Mouse (Mus musculus) heart, embryonic 12.5 days (tissue): ENCODE data around the gene Sgtb. TPM values are rescaled to one million over a fixed set of nuclear protein-coding genes. Genes with fewer than 3 reads are reported as not detected.

ENCODE experiments used
- ATAC-seq: fragments of 200-750 bp; cut with Nextera tagmentation; 2 replicates; pipeline ENCODE4 v1.8.0; 2017; ENCODE audit warnings: moderate TSS enrichment, moderate library complexity; ENCODE audit not compliant: insufficient number of reproducible peaks, low FRiP score
- H3K27ac ChIP-seq: fragments of 300-500 bp; sonication (generic); 2 replicates; pipeline ENCODE4 v1.5.1; 2016; ENCODE audit warnings: mild to moderate bottlenecking, moderate library complexity; ENCODE audit not compliant: poor library complexity, severe bottlenecking
- H3K27me3 ChIP-seq: fragments of 300-500 bp; sonication (generic); replicated peaks from 2 replicates; pipeline ENCODE4 v1.6.1; 2016; ENCODE audit warnings: mild to moderate bottlenecking, moderate library complexity
- H3K36me3 ChIP-seq: fragments of 300-500 bp; sonication (generic); 2 replicates; pipeline ENCODE4 v1.6.1; 2016; ENCODE audit warnings: mild to moderate bottlenecking, moderate library complexity
- H3K4me1 ChIP-seq: fragments of 300-500 bp; sonication (generic); replicated peaks from 2 replicates; pipeline ENCODE4 v1.6.1; 2016; ENCODE audit warnings: mild to moderate bottlenecking
- H3K4me2 ChIP-seq: fragments of 300-500 bp; sonication (generic); 2 replicates; pipeline ENCODE4 v1.6.1; 2016; ENCODE audit warnings: mild to moderate bottlenecking, moderate library complexity
- H3K4me3 ChIP-seq: fragments of 300-500 bp; sonication (generic); 2 replicates; pipeline ENCODE4 v1.5.1; 2016; ENCODE audit warnings: mild to moderate bottlenecking
- H3K9ac ChIP-seq: fragments of 300-500 bp; sonication (generic); 2 replicates; pipeline ENCODE4 v1.6.1; 2016; ENCODE audit warnings: mild to moderate bottlenecking, moderate library complexity
- H3K9me3 ChIP-seq: fragments of 300-500 bp; sonication (generic); replicated peaks from 2 replicates; pipeline ENCODE4 v1.6.1; 2016; ENCODE audit warnings: mild to moderate bottlenecking, moderate library complexity
- WGBS: fragments of 180-500 bp; shearing (Covaris S2); methylation state at CpG from one replicate; pipeline ENCODE4 v1.1.7; 2016; 5-methylcytosine and 5-hydroxymethylcytosine counted together
- polyA plus RNA-seq: library from polyadenylated mRNA; unstranded; fragments of >200 nt; fragmentation: Nextera tagmentation; extraction: Ambion mirVana; gene quantifications from 2 replicates; pipeline ENCODE4 v1.2.1, GENCODE M21; 2016

The Sgtb gene
- polyA plus RNA-seq = 2.5 and 3.5 TPM in 2 replicates

DNA sequence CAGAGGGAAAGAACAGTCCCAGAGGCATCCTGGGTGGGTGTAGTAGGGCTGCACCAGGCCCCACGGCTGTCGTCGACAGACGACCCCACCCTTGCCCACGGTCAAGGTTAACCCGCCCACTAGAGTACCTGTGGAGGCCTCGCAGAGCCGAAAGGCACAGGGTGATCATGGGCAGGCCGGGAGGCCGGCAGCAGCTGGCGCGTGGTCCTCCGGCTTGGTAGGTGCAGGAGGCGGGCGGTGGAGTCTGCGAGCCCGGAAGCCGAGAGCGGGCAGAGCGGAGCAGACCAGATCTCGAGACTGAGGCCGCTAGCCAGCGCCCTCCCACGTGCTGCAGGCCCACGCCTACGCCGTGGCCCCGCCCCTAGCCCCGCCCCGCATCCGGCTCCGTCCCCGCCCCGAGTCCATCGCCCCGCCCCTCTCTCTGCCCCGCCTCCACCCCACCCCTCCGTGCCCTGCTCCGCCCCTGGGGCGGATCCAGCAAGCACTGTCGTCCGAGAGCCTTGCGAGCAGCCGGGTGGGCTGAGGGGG is at the start of gene Sgtb, which contains the start of gene Nln:
Gene Sgtb, plus strand, starts transcription at position 454 of the 528 bp plus-strand sequence.
Gene Nln, minus strand, starts transcription at position 327 of the 528 bp plus-strand sequence.
- Histone ChIP-seq H3K4me2 (peak within 1 kb of the TSS; percentile 97), H3K4me1 (peaks cover 9% of the 10 kb centered on the region), H3K27ac (peak within 1 kb of the TSS; percentile 50), H3K36me3 (peaks cover 5% of the 10 kb centered on the region), H3K9me3 (peaks cover 7% of the 10 kb centered on the region; the same call in 1 of the 2 replicates), H3K9ac (peak within 1 kb of the TSS; percentile 84), H3K27me3 (no peaks in the 10 kb centered on the region), H3K4me3 (peak within 1 kb of the TSS; percentile 93)
- under 1% methylated on average over 42 of the region's 44 CpGs for WGBS
- peak; percentile 98 for ATAC-seq

DNA sequence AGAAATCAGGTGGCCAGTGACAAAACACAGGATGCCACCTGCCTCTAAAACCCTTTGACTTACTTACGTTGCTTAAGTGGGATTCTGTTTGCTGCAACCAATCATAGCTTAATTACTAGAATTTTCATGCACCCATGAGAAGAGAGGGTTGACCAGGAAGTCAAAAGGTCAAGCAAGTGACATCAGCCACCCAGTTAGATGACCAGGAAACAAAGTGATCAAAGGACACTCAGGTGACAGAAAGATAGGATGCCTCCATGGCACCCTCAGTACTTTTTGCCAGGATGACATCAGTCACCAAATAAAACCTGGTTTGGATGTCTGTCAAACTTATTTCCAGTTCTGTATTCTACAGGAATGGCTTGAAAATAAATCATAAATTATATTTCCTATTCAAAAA is 49.3 kb upstream of the Sgtb start:
- no peak overlapping the region for H3K4me2 ChIP-seq
- H3K27me3 ChIP-seq = no peaks in the 10 kb centered on the region
- H3K4me1 ChIP-seq = peaks cover 23% of the 10 kb centered on the region
- H3K9me3 ChIP-seq = no peaks in the 10 kb centered on the region
- no peak overlapping the region for H3K27ac ChIP-seq
- no peak overlapping the region for H3K9ac ChIP-seq
- H3K36me3 ChIP-seq = peaks cover 22% of the 10 kb centered on the region
- H3K4me3 ChIP-seq = no peak overlapping the region
- 52% methylated on average over 1 of the region's 1 CpGs for WGBS
- ATAC-seq = no peak

DNA sequence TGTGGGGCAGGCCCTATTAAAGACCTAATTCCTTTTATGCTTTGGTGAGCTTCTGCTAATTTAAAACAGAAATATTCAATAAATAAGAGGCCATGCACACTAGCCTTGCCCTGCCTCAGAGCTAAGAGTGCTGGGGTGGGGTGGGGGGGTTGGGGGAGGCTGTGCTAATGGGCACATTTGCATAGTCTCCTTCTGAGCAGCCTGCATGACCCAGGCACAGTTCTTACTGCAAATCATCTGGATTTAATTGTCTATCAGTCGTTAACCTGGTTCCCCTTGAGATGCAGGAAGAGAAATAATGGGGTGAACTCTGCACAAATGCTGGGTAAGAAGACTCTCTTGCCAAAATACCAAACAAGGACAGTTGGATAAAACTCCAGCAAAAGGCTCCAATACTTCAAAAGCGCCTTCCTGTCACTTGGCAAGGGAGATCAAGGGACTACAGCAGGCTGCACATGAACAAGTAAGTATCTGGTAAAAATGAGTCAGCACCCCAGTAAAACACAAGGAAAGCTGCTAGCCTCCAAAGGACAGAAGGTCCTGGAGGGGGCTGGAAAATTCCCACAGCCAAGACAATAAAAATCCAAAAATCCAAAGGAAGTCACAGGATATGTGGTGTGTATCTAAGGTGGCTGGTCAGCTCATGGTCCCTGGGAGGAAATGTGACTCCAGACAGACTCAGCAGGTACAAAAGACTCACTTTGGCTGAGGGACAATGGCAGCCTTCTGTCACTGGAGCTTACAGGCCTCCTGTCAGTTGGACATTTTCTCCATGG is 47.4 kb upstream of the Sgtb start:
- H3K4me3 ChIP-seq = no peak overlapping the region
- peaks cover 17% of the 10 kb centered on the region for H3K36me3 ChIP-seq
- H3K9ac ChIP-seq = no peak overlapping the region
- peak overlapping the region; percentile 52; the same call in 1 of the 2 replicates for H3K27ac ChIP-seq
- no peaks in the 10 kb centered on the region for H3K27me3 ChIP-seq
- no peaks in the 10 kb centered on the region for H3K9me3 ChIP-seq
- H3K4me2 ChIP-seq = no peak overlapping the region
- ATAC-seq = 0 out of 2 replicates have a peak, but pooled peaks have one; percentile 15
- H3K4me1 ChIP-seq = peaks cover 23% of the 10 kb centered on the region
- 65% methylated on average over 2 of the region's 2 CpGs for WGBS

DNA sequence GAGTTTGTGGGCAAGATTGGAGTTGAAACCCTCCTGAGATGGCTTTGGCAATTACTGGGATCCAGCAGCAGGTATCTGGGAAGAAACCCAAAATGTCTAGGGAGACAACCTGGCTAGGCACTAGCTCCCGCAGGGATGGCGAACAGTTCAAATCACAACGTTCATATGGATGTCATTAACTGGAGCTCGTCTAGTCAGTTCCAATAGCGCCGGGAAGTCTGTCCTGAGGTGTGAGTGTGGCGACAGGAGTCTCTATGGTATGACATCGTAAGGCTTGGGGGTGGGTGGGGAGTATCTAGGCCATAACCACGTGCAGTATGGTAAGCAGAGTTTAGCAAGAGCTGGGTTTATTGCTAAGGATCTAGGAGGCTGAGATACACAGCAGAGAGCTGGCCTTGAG is 46.5 kb upstream of the Sgtb start:
- H3K27ac ChIP-seq = no peak overlapping the region
- no peak for ATAC-seq
- no peak overlapping the region for H3K4me2 ChIP-seq
- H3K36me3 ChIP-seq = peaks cover 14% of the 10 kb centered on the region; the same call in 1 of the 2 replicates
- H3K4me1 ChIP-seq = peaks cover 23% of the 10 kb centered on the region
- 76% methylated on average over 9 of the region's 9 CpGs for WGBS
- no peak overlapping the region for H3K9ac ChIP-seq
- H3K27me3 ChIP-seq = no peaks in the 10 kb centered on the region
- H3K4me3 ChIP-seq = no peak overlapping the region
- no peaks in the 10 kb centered on the region for H3K9me3 ChIP-seq

DNA sequence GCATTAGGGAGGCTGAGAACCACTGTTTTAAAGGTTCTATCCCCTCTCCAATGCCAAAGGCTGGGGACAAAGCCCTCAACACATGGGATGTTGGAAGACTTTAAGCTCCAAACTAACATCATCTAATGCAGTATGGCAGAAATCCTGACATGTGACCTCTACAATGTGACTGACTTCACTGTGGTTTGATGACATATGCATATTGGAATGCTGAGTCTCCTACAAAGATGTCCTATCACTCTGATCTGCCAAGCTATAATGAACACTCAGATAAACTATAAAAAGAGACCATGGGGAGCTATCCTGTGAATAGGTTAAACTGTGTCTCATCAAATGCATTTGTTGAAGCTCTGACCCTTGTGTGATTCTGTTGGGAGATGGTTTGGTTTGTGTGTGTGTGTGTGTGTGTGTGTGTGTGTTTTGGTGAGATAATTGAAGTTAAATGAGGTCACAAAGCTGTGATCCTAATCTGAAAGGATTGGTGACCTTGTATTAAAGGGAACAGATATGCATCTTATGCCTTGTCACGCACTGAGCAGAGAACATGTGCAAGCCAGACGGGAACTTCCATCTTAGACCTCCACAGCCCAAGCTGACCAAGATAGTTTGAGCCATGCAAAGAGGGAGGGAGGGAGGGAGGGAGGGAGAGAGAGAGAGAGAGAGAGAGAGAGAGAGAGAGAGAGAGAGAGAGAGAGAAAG is 43.7 kb upstream of the Sgtb start:
- Histone ChIP-seq H3K36me3 (peaks cover 26% of the 10 kb centered on the region), H3K27me3 (no peaks in the 10 kb centered on the region), H3K27ac (no peak overlapping the region), H3K4me3 (no peak overlapping the region), H3K4me2 (no peak overlapping the region), H3K4me1 (peaks cover 15% of the 10 kb centered on the region), H3K9me3 (no peaks in the 10 kb centered on the region), H3K9ac (no peak overlapping the region)
- no peak for ATAC-seq
- 66% methylated on average over 2 of the region's 2 CpGs for WGBS

DNA sequence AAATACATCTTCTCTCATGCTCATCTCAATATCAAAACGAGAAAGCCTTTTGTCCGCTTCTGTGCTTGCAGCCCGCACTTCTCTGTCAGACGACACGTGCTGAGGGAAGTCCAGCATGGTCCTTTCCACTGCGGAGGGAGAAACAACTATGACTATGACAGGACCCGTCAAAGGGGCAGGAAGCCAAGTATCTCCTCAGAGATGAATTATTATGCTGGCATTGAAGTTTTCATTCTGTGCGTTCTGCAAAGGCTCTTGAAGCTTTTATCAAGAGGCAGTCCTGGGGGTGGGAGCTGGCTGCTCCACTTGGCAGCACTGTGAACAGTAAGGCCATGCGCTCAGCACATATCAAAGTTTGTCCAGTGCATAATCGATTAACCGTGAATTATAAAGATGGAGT is 40.3 kb upstream of the Sgtb start:
- no peak for ATAC-seq
- whole genome bisulfite sequencing = 88% methylated on average over 11 of the region's 11 CpGs
- peaks cover 13% of the 10 kb centered on the region; the same call in 1 of the 2 replicates for H3K4me1 ChIP-seq
- no peak overlapping the region for H3K4me2 ChIP-seq
- H3K9ac ChIP-seq = no peak overlapping the region
- no peaks in the 10 kb centered on the region for H3K27me3 ChIP-seq
- H3K27ac ChIP-seq = no peak overlapping the region
- H3K4me3 ChIP-seq = no peak overlapping the region
- peaks cover 30% of the 10 kb centered on the region for H3K36me3 ChIP-seq
- H3K9me3 ChIP-seq = no peaks in the 10 kb centered on the region

DNA sequence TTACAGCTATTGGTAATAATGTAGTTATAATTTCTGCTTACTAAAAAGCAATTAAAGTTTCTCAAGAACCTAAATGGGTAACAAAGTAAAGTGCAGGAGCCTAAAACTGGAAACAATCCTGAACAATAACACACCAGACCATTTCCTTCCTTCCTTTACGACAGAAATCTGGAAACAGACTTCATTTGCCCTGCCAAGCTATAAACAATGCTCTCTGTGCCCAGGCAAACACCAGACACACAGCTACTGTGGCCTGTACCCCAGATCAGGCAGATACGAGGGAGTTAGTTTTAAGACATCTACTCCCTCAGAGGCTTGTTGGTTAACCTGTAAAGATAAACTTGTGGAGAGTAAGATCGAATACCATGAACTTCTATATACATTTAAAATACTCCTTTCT is 38.8 kb upstream of the Sgtb start:
- Histone ChIP-seq H3K27ac (0 out of 2 replicates have a peak overlapping the region, but pooled peaks have one; percentile 12), H3K9ac (no peak overlapping the region), H3K27me3 (no peaks in the 10 kb centered on the region), H3K9me3 (no peaks in the 10 kb centered on the region), H3K4me1 (peaks cover 15% of the 10 kb centered on the region; the same call in 1 of the 2 replicates), H3K4me2 (no peak overlapping the region), H3K36me3 (peaks cover 21% of the 10 kb centered on the region), H3K4me3 (no peak overlapping the region)
- no peak for ATAC-seq
- 57% methylated on average over 3 of the region's 3 CpGs for WGBS

DNA sequence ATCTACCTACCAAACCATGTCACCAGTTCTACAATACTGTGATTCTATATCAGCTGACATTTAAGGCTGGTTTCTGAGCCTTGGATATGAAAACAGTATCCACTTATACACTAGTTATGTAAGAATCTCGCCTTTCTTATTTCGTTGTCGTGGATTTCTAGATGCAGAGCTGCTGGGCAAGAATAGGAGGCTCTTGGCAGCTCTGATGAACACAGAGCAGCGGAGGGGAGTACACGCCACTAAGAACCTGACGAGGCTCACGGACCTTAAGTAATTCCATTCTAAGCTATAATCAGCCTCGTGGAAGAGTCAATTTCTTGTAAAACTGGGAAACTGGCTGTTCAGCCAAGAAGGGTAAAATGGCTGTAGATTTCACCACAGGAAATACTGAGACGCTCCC is 37.2 kb upstream of the Sgtb start:
- Histone ChIP-seq H3K27ac (no peak overlapping the region), H3K4me1 (peaks cover 15% of the 10 kb centered on the region; the same call in 1 of the 2 replicates), H3K9me3 (no peaks in the 10 kb centered on the region), H3K4me3 (no peak overlapping the region), H3K9ac (no peak overlapping the region), H3K36me3 (peaks cover 21% of the 10 kb centered on the region), H3K27me3 (no peaks in the 10 kb centered on the region), H3K4me2 (no peak overlapping the region)
- WGBS = 93% methylated on average over 9 of the region's 9 CpGs
- no peak for ATAC-seq

DNA sequence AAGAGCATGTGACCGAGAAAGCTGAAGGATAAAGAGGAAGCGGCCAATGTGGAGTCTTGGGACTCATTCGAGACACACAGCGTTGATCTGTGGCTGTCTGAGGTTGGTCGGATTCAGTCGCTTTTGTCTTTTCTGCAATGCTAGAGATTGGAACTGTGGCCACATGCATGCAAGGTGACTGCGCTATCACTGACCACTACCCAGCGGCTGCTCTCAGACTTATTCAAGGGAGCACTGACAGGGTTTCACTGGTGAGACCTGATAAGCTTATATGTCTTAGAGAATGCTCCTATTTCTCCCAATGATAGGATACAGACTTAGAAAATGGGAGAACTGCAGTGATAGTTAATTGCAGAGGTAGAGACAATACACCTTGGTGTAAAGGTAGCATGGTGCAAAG is 35.3 kb upstream of the Sgtb start:
- 0 out of 2 replicates have a peak overlapping the region, but pooled peaks have one; percentile 9 for H3K27ac ChIP-seq

DNA sequence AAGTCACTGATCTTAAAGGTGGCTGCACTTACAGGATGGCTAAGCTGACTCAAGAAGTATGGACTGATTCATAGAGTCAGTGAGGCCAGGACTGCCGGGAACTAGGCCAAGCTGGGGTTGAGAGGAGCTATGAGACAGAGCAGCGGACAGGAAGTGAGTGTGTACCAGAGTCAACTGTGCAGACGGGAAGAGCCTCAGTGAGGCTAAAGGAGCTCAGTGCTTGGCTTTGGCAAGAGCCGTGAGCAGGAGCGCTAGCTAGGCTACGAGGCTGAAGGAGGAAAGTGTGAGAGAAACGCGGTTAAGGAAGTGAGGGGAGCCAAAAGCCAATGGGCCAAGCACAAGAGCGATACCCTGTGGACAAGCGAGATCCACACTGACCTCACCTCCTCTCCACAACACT is 34.8 kb upstream of the Sgtb start:
- no peak overlapping the region for H3K9ac ChIP-seq
- 0 out of 2 replicates have a peak overlapping the region, but pooled peaks have one; percentile 9 for H3K27ac ChIP-seq
- H3K27me3 ChIP-seq = no peaks in the 10 kb centered on the region
- no peak overlapping the region for H3K4me3 ChIP-seq
- H3K36me3 ChIP-seq = peaks cover 11% of the 10 kb centered on the region
- WGBS = 63% methylated on average over 10 of the region's 10 CpGs
- no peak overlapping the region for H3K4me2 ChIP-seq
- H3K4me1 ChIP-seq = peaks cover 10% of the 10 kb centered on the region; the same call in 1 of the 2 replicates
- ATAC-seq = peak; percentile 81
- H3K9me3 ChIP-seq = no peaks in the 10 kb centered on the region

More for the DNA sequence above, 35.3 kb upstream of the Sgtb start:
- peaks cover 13% of the 10 kb centered on the region for H3K36me3 ChIP-seq
- no peak overlapping the region for H3K4me2 ChIP-seq
- WGBS = 79% methylated on average over 8 of the region's 8 CpGs
- ATAC-seq = no peak
- H3K4me3 ChIP-seq = no peak overlapping the region
- no peak overlapping the region for H3K9ac ChIP-seq
- H3K27me3 ChIP-seq = no peaks in the 10 kb centered on the region
- H3K9me3 ChIP-seq = no peaks in the 10 kb centered on the region
- peaks cover 15% of the 10 kb centered on the region; the same call in 1 of the 2 replicates for H3K4me1 ChIP-seq

DNA sequence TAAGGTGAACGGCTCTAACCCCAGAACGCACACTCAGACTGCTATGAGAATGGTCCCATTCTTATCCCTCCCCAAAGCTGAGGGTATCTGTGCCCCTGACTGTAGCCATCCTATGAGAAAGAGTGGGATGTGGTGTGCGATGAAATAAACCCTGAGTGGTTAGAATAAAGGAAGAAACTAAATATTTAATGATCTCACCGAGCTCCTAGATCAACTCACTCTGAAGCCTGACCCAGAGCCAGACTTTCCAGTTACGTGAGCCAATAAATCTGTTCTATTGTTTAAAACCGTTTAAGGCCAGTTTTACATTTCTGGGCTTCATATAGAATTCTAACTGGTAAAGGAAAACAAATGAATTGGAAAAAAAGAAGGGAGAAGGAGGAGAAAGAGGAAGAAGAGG is 32.5 kb upstream of the Sgtb start:
- WGBS = 87% methylated on average over 6 of the region's 6 CpGs
- Histone ChIP-seq H3K9ac (no peak overlapping the region), H3K9me3 (no peaks in the 10 kb centered on the region), H3K36me3 (peaks cover 7% of the 10 kb centered on the region), H3K27ac (no peak overlapping the region), H3K27me3 (no peaks in the 10 kb centered on the region), H3K4me2 (no peak overlapping the region), H3K4me3 (no peak overlapping the region), H3K4me1 (peaks cover 8% of the 10 kb centered on the region; the same call in 1 of the 2 replicates)
- no peak for ATAC-seq
